Mouse (Mus musculus): ENCODE data around the gene Snn.

The Snn gene

DNA sequence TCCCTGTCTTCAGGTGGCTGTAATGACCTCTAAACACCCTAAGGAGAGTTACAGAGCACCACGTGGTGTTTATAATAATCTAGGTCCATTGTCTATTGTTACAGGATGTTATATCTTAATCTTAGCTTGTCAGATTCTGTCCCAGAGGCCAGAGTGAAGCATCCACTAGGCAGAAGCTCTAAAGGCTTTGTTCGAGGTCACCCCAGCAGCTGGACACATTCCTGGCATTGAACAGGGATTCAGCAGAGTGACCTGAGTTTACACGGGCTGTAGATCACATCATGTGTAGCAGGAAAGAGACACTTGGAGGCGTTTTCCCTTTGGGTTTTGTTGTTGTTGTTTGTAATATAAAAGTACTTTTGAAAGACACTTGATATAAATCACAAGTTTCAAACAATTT is 31.3 kb downstream of the Snn start:
- POLR2A ChIA-PET, result interaction anchor here in 1 of 4 experiments (1.4 kb wide), 1 partner anchor 10 kb away, joined by 4 read pairs; no protein-coding TSS in a partner anchor
- CTCF ChIA-PET, result interaction anchor here in 3 of 4 experiments (1.0 to 1.5 kb wide), 4 partner anchors 17 to 57 kb away, joined by 3 to 4 read pairs (median 3); no protein-coding TSS in a partner anchor

DNA sequence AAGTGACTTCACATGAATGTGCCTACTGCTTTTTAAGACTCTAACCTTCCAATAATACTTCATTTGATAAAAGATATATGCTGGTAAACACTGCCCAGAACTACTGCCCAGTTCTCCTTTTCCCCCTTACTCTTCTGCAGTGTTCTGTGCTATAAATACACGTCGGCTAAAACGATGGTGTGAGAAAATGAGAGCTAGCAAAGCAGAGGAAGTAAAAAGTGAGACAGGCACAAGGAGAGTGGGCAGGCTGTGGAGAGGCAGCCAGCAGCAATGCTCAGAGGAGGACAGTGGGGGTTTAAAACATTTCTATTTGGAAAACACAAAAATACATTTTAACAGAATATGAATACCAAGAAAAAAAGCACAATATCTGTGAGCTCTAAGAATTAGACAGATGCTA is 31.8 kb downstream of the Snn start:
- POLR2A ChIA-PET, result no interaction called here
- CTCF ChIA-PET, result interaction anchor here in 2 of 4 experiments (1.0 to 1.2 kb wide), 3 partner anchors 17 to 58 kb away, joined by 3 read pairs; no protein-coding TSS in a partner anchor

DNA sequence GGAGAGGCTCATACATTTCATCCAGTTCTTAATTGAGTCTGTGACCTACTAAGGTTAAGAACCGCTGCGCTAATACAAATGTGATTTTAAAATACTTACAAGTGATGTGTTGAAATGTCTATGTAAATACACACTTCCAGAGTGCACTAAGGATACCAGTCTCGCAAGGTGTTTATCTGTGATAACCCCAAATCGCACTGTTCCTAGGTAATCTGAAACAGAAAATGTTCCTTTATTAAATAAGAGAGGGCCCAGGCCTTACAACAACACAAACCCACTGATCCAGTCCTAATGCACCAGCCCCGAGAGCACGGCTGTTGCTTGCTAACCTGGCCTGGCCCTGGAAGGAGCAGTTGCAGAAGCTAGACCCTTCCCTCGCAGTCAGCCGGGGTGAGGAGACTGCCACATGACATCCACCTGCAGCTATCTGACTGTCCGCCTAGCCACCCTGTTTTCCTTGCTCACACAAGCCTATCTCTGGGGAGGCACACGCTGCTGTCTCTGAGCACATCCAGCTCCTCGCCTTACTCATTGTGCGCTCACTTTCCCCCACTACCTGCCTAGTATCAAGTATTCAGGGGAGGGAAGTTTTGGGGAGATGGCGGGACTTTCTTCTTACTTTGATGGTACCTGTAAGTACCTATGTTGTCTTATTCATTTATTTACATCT is 33.1 kb downstream of the Snn start:
- CTCF ChIA-PET, result interaction anchor here in 3 of 4 experiments (0.5 to 1.4 kb wide), 3 partner anchors 59 to 371 kb away, joined by 3 to 4 read pairs (median 3); no protein-coding TSS in a partner anchor
- POLR2A ChIA-PET, result no interaction called here

DNA sequence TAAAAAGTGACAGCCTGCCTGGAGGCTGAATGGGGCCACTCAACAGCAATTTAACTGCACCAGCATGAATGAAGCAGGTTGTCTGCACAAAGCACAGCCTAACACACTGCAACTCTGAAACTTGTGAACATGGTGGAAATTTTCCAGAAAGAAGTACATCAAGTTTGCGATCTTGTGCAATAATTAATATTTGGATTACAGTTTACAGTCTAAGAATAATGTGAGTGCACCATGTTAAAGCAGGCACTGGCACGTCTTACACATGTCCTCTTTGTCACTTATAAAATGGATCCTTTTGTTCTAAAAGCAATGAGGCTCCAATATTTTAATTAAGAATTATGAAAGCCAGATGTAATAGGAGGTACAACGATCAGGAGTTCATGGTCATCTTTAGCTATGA is 36.6 kb downstream of the Snn start:
- CTCF ChIA-PET, result interaction anchor here in 1 of 4 experiments (1.0 kb wide), 1 partner anchor 11 kb away, joined by 3 read pairs; no protein-coding TSS in a partner anchor
- POLR2A ChIA-PET, result no interaction called here

DNA sequence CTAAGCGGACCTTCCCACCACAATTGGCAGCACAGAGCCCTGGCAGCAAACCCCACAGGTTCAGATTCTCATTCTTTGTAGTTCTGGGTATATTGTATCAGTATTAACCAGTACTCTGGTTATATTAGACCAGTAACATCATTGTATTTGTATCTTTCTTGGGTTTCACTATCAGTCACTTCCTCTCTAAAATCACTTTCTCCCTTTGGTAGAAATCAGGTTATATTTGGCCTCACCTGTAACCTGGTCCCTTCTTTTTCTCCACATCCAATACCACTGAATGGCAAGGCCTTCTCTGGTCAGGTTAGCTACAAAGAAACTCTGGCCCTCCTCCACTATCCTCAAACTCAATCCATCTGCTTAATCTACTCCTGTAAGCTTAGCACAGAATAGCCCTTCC is 44.2 kb downstream of the Snn start:
- ChIA-PET POLR2A (interaction anchor here in 2 of 4 experiments (0.9 to 1.3 kb wide), 2 partner anchors 34 to 59 kb away, joined by 3 read pairs; no protein-coding TSS in a partner anchor), CTCF (no interaction called here)

DNA sequence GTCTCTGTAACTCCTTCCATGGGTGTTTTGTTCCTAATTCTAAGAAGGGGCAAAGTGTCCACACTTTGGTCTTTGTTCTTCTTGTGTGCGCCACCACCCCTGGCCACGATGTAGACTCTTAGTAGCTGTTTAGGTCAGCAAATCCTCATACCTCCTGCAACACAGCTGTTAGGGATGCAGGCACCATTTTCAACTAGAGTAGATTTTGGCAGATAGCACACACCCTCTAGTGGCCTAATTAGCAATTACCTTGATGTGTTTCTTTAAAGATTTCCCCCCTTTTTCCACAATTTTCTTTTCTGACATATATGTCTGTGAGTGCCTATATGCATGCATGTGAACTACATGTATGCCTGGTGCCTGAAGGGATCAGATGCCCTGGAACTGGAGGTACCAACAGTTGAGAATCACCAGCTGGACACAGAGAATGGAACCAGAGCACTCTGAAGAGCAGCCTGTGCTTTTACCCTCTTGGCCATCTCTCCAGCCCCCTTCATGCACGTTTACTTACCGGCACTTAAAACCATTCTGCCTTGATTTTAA is 48.5 kb downstream of the Snn start:
- ChIA-PET POLR2A (interaction anchor here in 3 of 4 experiments (0.6 to 1.6 kb wide), 6 partner anchors 35 to 332 kb away, joined by 3 to 8 read pairs (median 4); no protein-coding TSS in a partner anchor), CTCF (interaction anchor here in 3 of 4 experiments (0.7 to 2.2 kb wide), 19 partner anchors 8 to 253 kb away, joined by 3 to 22 read pairs (median 3); partner anchors contain the start of gene Litaf (in 1 of the 3))

DNA sequence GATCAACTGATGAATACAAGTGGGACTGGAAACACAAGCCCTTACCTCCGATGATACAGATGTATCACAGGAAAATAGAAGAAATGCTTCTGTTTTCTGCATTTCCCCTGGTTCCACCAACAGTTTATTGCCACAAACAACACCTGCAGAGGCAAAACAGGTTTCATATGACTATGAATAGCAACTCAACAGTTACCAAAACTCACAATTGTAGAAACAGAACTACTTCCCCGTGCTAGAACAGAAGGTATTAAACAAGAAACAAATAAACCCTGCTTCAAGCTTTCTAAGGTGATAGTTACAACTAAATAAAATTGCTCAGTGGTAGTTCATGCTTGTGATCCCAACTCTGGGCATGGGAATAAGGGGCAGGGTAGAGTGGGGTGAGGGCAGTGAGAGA is 61.9 kb downstream of the Snn start:
- POLR2A ChIA-PET, result interaction anchor here in 2 of 4 experiments (1.0 to 1.5 kb wide), 3 partner anchors 10 to 52 kb away, joined by 3 read pairs; no protein-coding TSS in a partner anchor

DNA sequence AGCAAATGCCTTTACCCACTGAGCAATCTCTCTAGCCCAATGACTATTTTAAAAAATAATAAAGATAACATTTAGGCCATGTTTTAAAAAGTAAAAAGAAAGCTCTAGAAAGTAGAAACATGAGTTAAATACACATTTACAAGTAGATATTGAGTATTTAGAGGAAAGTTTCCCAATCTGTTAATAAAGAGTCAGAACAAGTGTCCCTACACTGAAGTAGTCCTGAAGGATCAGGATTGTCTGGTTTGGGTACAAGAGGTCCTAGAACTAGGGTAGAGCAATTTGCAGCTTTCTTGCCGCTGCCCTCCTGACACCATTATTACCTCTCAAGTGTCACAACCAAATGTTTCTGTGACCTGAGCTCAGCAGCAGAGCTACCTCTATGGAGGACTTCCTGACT is 63.4 kb downstream of the Snn start:
- CTCF ChIA-PET, result no interaction called here
- POLR2A ChIA-PET, result interaction anchor here in 2 of 4 experiments (0.7 to 1.3 kb wide), 4 partner anchors 8 to 293 kb away, joined by 3 to 5 read pairs (median 3); partner anchors contain the start of gene Snx29 (in 1 of the 2)

More for the DNA sequence above, 61.9 kb downstream of the Snn start:
- CTCF ChIA-PET, result interaction anchor here in 1 of 4 experiments (0.8 kb wide), 1 partner anchor 13 kb away, joined by 3 read pairs; no protein-coding TSS in a partner anchor

All from embryonic stem cell, embryonic (primary cell).